Mouse (Mus musculus) lung, embryonic 16.5 days (tissue): ENCODE measurements at regions not wholly inside any gene's neighbourhood (a gene's known extent, or its start where the extent isn't known, plus 50 kb on each side); places are given as distances from the start of the nearest gene placed in this dataset.

ENCODE experiments used
- ATAC-seq: fragments of 200-750 bp; cut with Nextera tagmentation; 2 replicates; pipeline ENCODE4 v1.8.0; 2017; ENCODE audit warnings: low read depth, mild to moderate bottlenecking, moderate library complexity
- H3K27ac ChIP-seq: fragments of 300-500 bp; sonication (generic); 2 replicates; pipeline ENCODE4 v1.5.1; 2014; ENCODE audit warnings: mild to moderate bottlenecking, control low read depth, low read length
- H3K27me3 ChIP-seq: fragments of 300-500 bp; sonication (generic); 2 replicates; pipeline ENCODE4 v1.6.1; 2014; ENCODE audit warnings: low read depth, low read length, mixed read lengths; ENCODE audit not compliant: control insufficient read depth, insufficient read depth
- H3K36me3 ChIP-seq: fragments of 300-500 bp; sonication (generic); 2 replicates; pipeline ENCODE4 v1.6.1; 2014; ENCODE audit warnings: low read length; ENCODE audit not compliant: control insufficient read depth, insufficient read depth
- H3K4me1 ChIP-seq: fragments of 300-500 bp; sonication (generic); replicated peaks from 2 replicates; pipeline ENCODE4 v1.6.1; 2014; ENCODE audit warnings: low read length, mixed read lengths; ENCODE audit not compliant: control insufficient read depth, insufficient read depth
- H3K4me2 ChIP-seq: fragments of 300-500 bp; sonication (generic); 2 replicates; pipeline ENCODE4 v1.6.1; 2014; ENCODE audit warnings: low read depth, low read length, control low read depth
- H3K4me3 ChIP-seq: fragments of 300-500 bp; sonication (generic); 2 replicates; pipeline ENCODE4 v1.5.1; 2014; ENCODE audit warnings: mild to moderate bottlenecking, low read length, control low read depth
- H3K9ac ChIP-seq: fragments of 300-500 bp; sonication (generic); 2 replicates; pipeline ENCODE4 v1.6.1; 2014; ENCODE audit warnings: low read length, control low read depth
- H3K9me3 ChIP-seq: fragments of 300-500 bp; sonication (generic); 2 replicates; pipeline ENCODE4 v1.6.1; 2016; ENCODE audit warnings: low read length; ENCODE audit not compliant: control insufficient read depth
- WGBS: fragments of 180-500 bp; shearing (Covaris S2); extraction: QIAGEN DNeasy Blood & Tissue Kit; methylation state at CpG from one replicate; pipeline ENCODE4 v1.1.7; 2014; 5-methylcytosine and 5-hydroxymethylcytosine counted together

GRCm38 (mm10) chr12:16137801-16138200 is 321.1 kb upstream of the Trib2 start:
- Histone ChIP-seq H3K9me3 (no peaks in the 10 kb centered on the region), H3K4me3 (no peak overlapping the region), H3K4me1 (no peaks in the 10 kb centered on the region), H3K4me2 (no peak overlapping the region), H3K9ac (no peak overlapping the region), H3K27ac (no peak overlapping the region), H3K36me3 (no peaks in the 10 kb centered on the region), H3K27me3 (no peaks in the 10 kb centered on the region)
- WGBS: 71% methylated on average over 3 of the region's 3 CpGs
- no peak for ATAC-seq

- H3K4me2 ChIP-seq: no peak overlapping the region
- H3K4me3 ChIP-seq: no peak overlapping the region
- no peaks in the 10 kb centered on the region for H3K4me1 ChIP-seq
- no peaks in the 10 kb centered on the region for H3K27me3 ChIP-seq
- ATAC-seq: no peak
- H3K9ac ChIP-seq: no peak overlapping the region
- H3K27ac ChIP-seq: no peak overlapping the region
- H3K36me3 ChIP-seq: no peaks in the 10 kb centered on the region
- no peaks in the 10 kb centered on the region for H3K9me3 ChIP-seq
- 15% methylated on average over 5 of the region's 5 CpGs for WGBS
Observed at GRCm38 (mm10) chr12:16136214-16136671, 319.5 kb upstream of the Trib2 start.

- no peak for ATAC-seq
- Histone ChIP-seq H3K9ac (no peak overlapping the region), H3K4me3 (no peak overlapping the region)
Observed at GRCm38 (mm10) chr12:16135602-16136213, 319.0 kb upstream of the Trib2 start.

GRCm38 (mm10) chr12:16134446-16134845 is 317.7 kb upstream of the Trib2 start:
- WGBS: 51% methylated on average over 3 of the region's 3 CpGs
- H3K27ac ChIP-seq: no peak overlapping the region
- ATAC-seq: no peak

More at GRCm38 (mm10) chr12:16135602-16136213, 319.0 kb upstream of the Trib2 start:
- no peaks in the 10 kb centered on the region for H3K9me3 ChIP-seq
- H3K27ac ChIP-seq: no peak overlapping the region
- H3K27me3 ChIP-seq: no peaks in the 10 kb centered on the region
- WGBS: 50% methylated on average over 4 of the region's 4 CpGs
- no peak overlapping the region for H3K4me2 ChIP-seq
- H3K36me3 ChIP-seq: no peaks in the 10 kb centered on the region
- H3K4me1 ChIP-seq: no peaks in the 10 kb centered on the region

GRCm38 (mm10) chr12:16133253-16133652 is 316.5 kb upstream of the Trib2 start:
- WGBS: 63% methylated on average over 3 of the region's 3 CpGs
- H3K9me3 ChIP-seq: no peaks in the 10 kb centered on the region
- H3K27me3 ChIP-seq: no peaks in the 10 kb centered on the region
- no peak overlapping the region for H3K27ac ChIP-seq
- no peaks in the 10 kb centered on the region for H3K36me3 ChIP-seq
- no peaks in the 10 kb centered on the region for H3K4me1 ChIP-seq
- no peak overlapping the region for H3K4me2 ChIP-seq
- H3K4me3 ChIP-seq: no peak overlapping the region
- no peak for ATAC-seq
- H3K9ac ChIP-seq: no peak overlapping the region

More at GRCm38 (mm10) chr12:16134446-16134845, 317.7 kb upstream of the Trib2 start:
- Histone ChIP-seq H3K27me3 (no peaks in the 10 kb centered on the region), H3K4me2 (no peak overlapping the region), H3K4me1 (no peaks in the 10 kb centered on the region), H3K9ac (no peak overlapping the region), H3K36me3 (no peaks in the 10 kb centered on the region), H3K9me3 (no peaks in the 10 kb centered on the region), H3K4me3 (no peak overlapping the region)

GRCm38 (mm10) chr12:16131740-16132077 is 315.0 kb upstream of the Trib2 start:
- H3K27me3 ChIP-seq: no peaks in the 10 kb centered on the region
- ATAC-seq: no peak
- H3K4me3 ChIP-seq: no peak overlapping the region
- no peak overlapping the region for H3K27ac ChIP-seq
- H3K4me2 ChIP-seq: no peak overlapping the region
- no peak overlapping the region for H3K9ac ChIP-seq
- no peaks in the 10 kb centered on the region for H3K36me3 ChIP-seq
- WGBS: 53% methylated on average over 1 of the region's 1 CpGs
- no peaks in the 10 kb centered on the region for H3K9me3 ChIP-seq
- H3K4me1 ChIP-seq: no peaks in the 10 kb centered on the region

GRCm38 (mm10) chr12:16131028-16131739 is 314.5 kb upstream of the Trib2 start:
- H3K27me3 ChIP-seq: no peaks in the 10 kb centered on the region
- no peak overlapping the region for H3K9ac ChIP-seq
- no peaks in the 10 kb centered on the region for H3K4me1 ChIP-seq
- H3K4me2 ChIP-seq: no peak overlapping the region
- no peaks in the 10 kb centered on the region for H3K36me3 ChIP-seq
- WGBS: 39% methylated on average over 2 of the region's 2 CpGs
- no peak overlapping the region for H3K4me3 ChIP-seq
- H3K9me3 ChIP-seq: no peaks in the 10 kb centered on the region
- ATAC-seq: no peak
- H3K27ac ChIP-seq: no peak overlapping the region

GRCm38 (mm10) chr12:16130605-16131004 is 313.9 kb upstream of the Trib2 start:
- Histone ChIP-seq H3K36me3 (no peaks in the 10 kb centered on the region), H3K4me3 (no peak overlapping the region), H3K9ac (no peak overlapping the region), H3K27me3 (no peaks in the 10 kb centered on the region), H3K4me2 (no peak overlapping the region), H3K9me3 (no peaks in the 10 kb centered on the region), H3K27ac (no peak overlapping the region), H3K4me1 (no peaks in the 10 kb centered on the region)
- whole genome bisulfite sequencing: 34% methylated on average over 1 of the region's 1 CpGs
- no peak for ATAC-seq

- no peak for ATAC-seq
- no peaks in the 10 kb centered on the region for H3K4me1 ChIP-seq
- H3K4me3 ChIP-seq: no peak overlapping the region
- H3K27me3 ChIP-seq: no peaks in the 10 kb centered on the region
- no peaks in the 10 kb centered on the region for H3K9me3 ChIP-seq
- H3K9ac ChIP-seq: no peak overlapping the region
- 91% methylated on average over 3 of the region's 3 CpGs for WGBS
- no peak overlapping the region for H3K27ac ChIP-seq
- no peak overlapping the region for H3K4me2 ChIP-seq
- no peaks in the 10 kb centered on the region for H3K36me3 ChIP-seq
Observed at GRCm38 (mm10) chr12:16129923-16130322, 313.2 kb upstream of the Trib2 start.
